Mouse (Mus musculus) midbrain, embryonic 15.5 days (tissue): ENCODE data around the gene Srek1. TPM values are rescaled to one million over a fixed set of nuclear protein-coding genes. Genes with fewer than 3 reads are reported as not detected.

ENCODE experiments used
- ATAC-seq: fragments of 200-750 bp; cut with Nextera tagmentation; replicated peaks from 2 replicates; pipeline ENCODE4 v1.8.0; 2017; ENCODE audit warnings: moderate TSS enrichment
- H3K27ac ChIP-seq: fragments of 300-500 bp; sonication (generic); 2 replicates; pipeline ENCODE4 v1.5.1; 2015; ENCODE audit warnings: mild to moderate bottlenecking, inconsistent platforms
- H3K27me3 ChIP-seq: fragments of 300-500 bp; sonication (generic); replicated peaks from 2 replicates; pipeline ENCODE4 v1.6.1; 2015; ENCODE audit warnings: inconsistent platforms
- H3K36me3 ChIP-seq: fragments of 300-500 bp; sonication (generic); replicated peaks from 2 replicates; pipeline ENCODE4 v1.6.1; 2015; ENCODE audit warnings: inconsistent platforms
- H3K4me1 ChIP-seq: fragments of 300-500 bp; sonication (generic); 2 replicates; pipeline ENCODE4 v1.6.1; 2015; ENCODE audit warnings: inconsistent platforms
- H3K4me2 ChIP-seq: fragments of 300-500 bp; sonication (generic); 2 replicates; pipeline ENCODE4 v1.6.1; 2015; ENCODE audit warnings: inconsistent platforms, mild to moderate bottlenecking, moderate library complexity
- H3K4me3 ChIP-seq: fragments of 300-500 bp; sonication (generic); 2 replicates; pipeline ENCODE4 v1.5.1; 2015; ENCODE audit warnings: mild to moderate bottlenecking, inconsistent platforms
- H3K9ac ChIP-seq: fragments of 300-500 bp; sonication (generic); 2 replicates; pipeline ENCODE4 v1.6.1; 2015; ENCODE audit warnings: mild to moderate bottlenecking, inconsistent platforms
- H3K9me3 ChIP-seq: fragments of 300-500 bp; sonication (generic); 2 replicates; pipeline ENCODE4 v1.6.1; 2016; ENCODE audit warnings: inconsistent platforms
- WGBS: fragments of 180-500 bp; shearing (Covaris S2); methylation state at CpG from one replicate; pipeline ENCODE4 v1.1.7; 2015; ENCODE audit warnings: mixed read lengths; 5-methylcytosine and 5-hydroxymethylcytosine counted together
- polyA plus RNA-seq: library from polyadenylated mRNA; unstranded; fragments of >200 nt; fragmentation: Nextera tagmentation; extraction: Ambion mirVana; gene quantifications from 2 replicates; pipeline ENCODE4 v1.2.1, GENCODE M21; 2015

The Srek1 gene
- polyA plus RNA-seq, 1 experiment from 2014 or later, result 76.6 TPM

DNA sequence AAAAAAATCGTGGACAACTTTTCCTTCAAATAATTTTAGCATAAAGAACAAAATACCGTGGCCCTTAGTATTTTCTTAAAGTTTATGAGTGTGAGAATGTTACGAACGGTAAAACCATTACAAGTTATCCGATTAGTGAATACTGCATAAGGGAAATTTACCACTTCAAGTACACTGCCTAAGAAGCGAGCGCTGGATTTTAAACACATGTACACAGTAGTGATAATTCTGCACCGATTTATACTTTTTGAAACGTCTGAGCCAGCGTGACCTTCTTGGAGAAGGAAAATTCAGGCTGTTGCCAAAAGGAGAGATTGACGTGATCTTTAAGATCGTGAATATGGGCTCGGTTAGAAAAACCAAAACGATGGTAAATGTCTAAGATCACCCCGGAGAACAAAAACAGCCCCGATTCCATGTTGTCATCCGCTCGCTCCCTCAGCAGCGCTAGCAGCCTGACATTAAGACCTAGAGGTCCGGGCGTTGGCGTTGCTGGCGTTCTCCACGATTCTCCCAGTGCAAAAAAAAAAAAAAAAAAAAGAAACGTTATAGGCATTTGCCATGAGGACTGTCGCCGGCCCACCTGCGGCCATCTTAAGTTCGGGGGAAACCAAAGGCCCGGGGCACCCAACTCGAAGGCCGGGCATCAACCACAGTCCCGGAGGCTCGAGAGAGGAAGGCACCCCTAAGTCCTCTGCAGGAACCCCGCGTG is 845 bp downstream of the Srek1 start:
- H3K27me3 ChIP-seq, result no peaks in the 10 kb centered on the region
- H3K9me3 ChIP-seq, result no peaks in the 10 kb centered on the region
- H3K27ac ChIP-seq, result peak overlapping the region; percentile 100
- peak overlapping the region; percentile 61 for H3K4me2 ChIP-seq
- peak overlapping the region; percentile 81 for H3K4me3 ChIP-seq
- peak overlapping the region; percentile 86 for H3K9ac ChIP-seq
- H3K4me1 ChIP-seq, result peaks cover 32% of the 10 kb centered on the region
- WGBS, result under 1% methylated on average over 36 of the region's 36 CpGs
- peak; percentile 80; the same call in 1 of the 2 replicates for ATAC-seq
- no peaks in the 10 kb centered on the region for H3K36me3 ChIP-seq

GRCm38 (mm10) chr13:103772917-103773316 is 1.5 kb downstream of the Srek1 start:
- 13% methylated on average over 5 of the region's 5 CpGs for WGBS

GRCm38 (mm10) chr13:103770821-103771220 is 3.6 kb downstream of the Srek1 start:
- H3K27me3 ChIP-seq, result no peaks in the 10 kb centered on the region
- no peak overlapping the region for H3K4me2 ChIP-seq
- H3K4me1 ChIP-seq, result peaks cover 32% of the 10 kb centered on the region
- H3K27ac ChIP-seq, result no peak overlapping the region
- no peak for ATAC-seq
- 0 out of 2 replicates have a peak, but pooled peaks cover 3% of the 10 kb centered on the region for H3K36me3 ChIP-seq
- no peak overlapping the region for H3K4me3 ChIP-seq
- no peak overlapping the region for H3K9ac ChIP-seq
- H3K9me3 ChIP-seq, result no peaks in the 10 kb centered on the region

More at GRCm38 (mm10) chr13:103772917-103773316, 1.5 kb downstream of the Srek1 start:
- no peaks in the 10 kb centered on the region for H3K27me3 ChIP-seq
- peak overlapping the region; percentile 61 for H3K4me2 ChIP-seq
- no peaks in the 10 kb centered on the region for H3K36me3 ChIP-seq
- no peaks in the 10 kb centered on the region for H3K9me3 ChIP-seq
- ATAC-seq, result no peak
- peak overlapping the region; percentile 81 for H3K4me3 ChIP-seq
- H3K9ac ChIP-seq, result peak overlapping the region; percentile 86
- peaks cover 32% of the 10 kb centered on the region for H3K4me1 ChIP-seq
- no peak overlapping the region for H3K27ac ChIP-seq

DNA sequence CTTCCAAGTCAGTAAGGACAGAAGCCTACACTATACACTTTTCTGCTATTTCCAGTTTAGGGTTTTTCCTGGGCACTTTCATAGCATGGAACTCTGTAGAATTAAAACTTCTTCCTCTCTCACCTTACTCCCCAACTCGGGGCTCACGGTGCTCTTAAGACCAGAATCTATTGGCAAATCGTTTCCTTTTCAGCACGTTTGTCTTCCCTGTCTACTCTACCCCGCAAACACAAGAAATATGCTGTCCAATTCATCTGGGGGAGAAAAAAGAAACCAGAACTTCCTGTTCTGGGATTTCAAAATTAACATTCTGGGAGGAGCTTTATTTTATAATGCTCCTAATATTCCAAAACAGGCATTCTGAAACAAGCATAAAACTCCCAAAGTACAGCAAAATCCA is 6.5 kb downstream of the Srek1 start:
- no peak overlapping the region for H3K27ac ChIP-seq
- H3K9me3 ChIP-seq, result no peaks in the 10 kb centered on the region
- no peak overlapping the region for H3K4me2 ChIP-seq
- H3K4me3 ChIP-seq, result no peak overlapping the region
- H3K9ac ChIP-seq, result no peak overlapping the region
- H3K36me3 ChIP-seq, result 0 out of 2 replicates have a peak, but pooled peaks cover 7% of the 10 kb centered on the region
- WGBS, result 84% methylated on average over 5 of the region's 5 CpGs
- ATAC-seq, result no peak
- peaks cover 25% of the 10 kb centered on the region for H3K4me1 ChIP-seq
- no peaks in the 10 kb centered on the region for H3K27me3 ChIP-seq

DNA sequence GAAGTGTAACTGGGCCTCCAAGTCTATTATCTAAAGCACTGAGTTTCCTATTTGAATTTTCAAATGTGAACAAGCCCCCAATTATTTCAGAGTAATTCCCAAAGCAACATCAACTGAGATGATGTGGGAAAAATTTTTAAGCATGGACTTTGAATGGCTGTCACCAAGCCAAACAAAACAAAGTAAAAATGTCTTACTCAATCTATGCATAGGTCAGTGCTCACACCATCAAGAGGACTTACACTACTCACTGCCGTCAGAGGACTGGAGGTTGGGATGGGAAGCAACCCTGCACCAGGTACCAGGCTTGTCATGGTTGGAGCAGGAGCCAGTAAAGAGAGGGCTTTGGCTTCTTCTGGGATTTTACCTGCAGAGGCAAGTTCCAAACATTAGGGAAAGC is 10.8 kb downstream of the Srek1 start:
- Histone ChIP-seq H3K4me2 (no peak overlapping the region), H3K36me3 (peaks cover 26% of the 10 kb centered on the region), H3K27ac (no peak overlapping the region), H3K9ac (no peak overlapping the region), H3K4me3 (no peak overlapping the region), H3K4me1 (no peaks in the 10 kb centered on the region), H3K9me3 (no peaks in the 10 kb centered on the region), H3K27me3 (no peaks in the 10 kb centered on the region)
- WGBS, result 87% methylated on average over 1 of the region's 1 CpGs
- ATAC-seq, result no peak

- Histone ChIP-seq H3K9ac (no peak overlapping the region), H3K4me2 (no peak overlapping the region), H3K9me3 (no peaks in the 10 kb centered on the region), H3K27ac (no peak overlapping the region), H3K36me3 (peaks cover 23% of the 10 kb centered on the region), H3K27me3 (no peaks in the 10 kb centered on the region), H3K4me1 (no peaks in the 10 kb centered on the region), H3K4me3 (no peak overlapping the region)
- no peak for ATAC-seq
- WGBS, result 87% methylated on average over 10 of the region's 10 CpGs
These were observed 12.4 kb downstream of the Srek1 start for GRCm38 (mm10) chr13:103761971-103762370.

DNA sequence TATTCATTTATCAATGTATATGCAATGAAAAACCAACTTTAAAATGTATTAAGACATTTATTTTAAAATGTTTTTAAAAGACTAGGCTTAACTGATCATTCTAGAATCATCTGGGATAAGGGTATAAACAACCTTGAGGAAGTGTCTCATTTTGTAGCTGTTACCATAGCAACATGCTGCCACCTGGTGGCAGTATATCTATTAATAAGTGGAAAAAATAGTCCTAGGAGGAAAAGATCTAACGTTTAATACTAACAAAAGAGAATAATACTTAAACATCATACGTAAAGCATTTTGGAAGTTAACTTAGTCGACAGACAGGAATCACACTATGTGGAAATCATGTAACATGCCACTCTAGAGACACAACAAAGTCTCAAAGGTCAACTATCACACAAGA is 23.0 kb downstream of the Srek1 start:
- H3K4me1 ChIP-seq, result no peaks in the 10 kb centered on the region
- no peaks in the 10 kb centered on the region for H3K27me3 ChIP-seq
- no peak overlapping the region for H3K4me3 ChIP-seq
- 49% methylated on average over 3 of the region's 3 CpGs for WGBS
- H3K36me3 ChIP-seq, result peaks cover 29% of the 10 kb centered on the region
- H3K9me3 ChIP-seq, result no peaks in the 10 kb centered on the region
- no peak for ATAC-seq
- H3K27ac ChIP-seq, result no peak overlapping the region
- H3K4me2 ChIP-seq, result no peak overlapping the region
- no peak overlapping the region for H3K9ac ChIP-seq

DNA sequence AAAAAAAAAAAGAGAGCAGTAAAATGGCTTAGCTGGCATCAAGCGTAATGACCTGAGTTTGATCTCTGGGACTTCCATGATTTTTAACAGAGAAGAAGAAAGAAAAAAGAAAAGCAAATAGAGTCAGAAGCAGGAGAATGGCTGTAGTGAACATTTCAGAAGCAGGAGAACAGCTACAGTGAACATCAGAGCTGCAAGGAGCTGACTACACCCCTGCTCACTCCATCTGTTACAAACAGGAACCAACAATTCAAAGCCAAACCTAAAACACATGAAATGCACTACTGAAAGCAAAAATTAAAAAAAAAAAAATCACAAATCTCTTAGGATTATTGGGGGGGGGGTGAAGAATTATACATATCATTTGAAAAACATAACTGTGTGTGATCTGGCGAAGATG is 28.7 kb downstream of the Srek1 start:
- H3K36me3 ChIP-seq, result peaks cover 23% of the 10 kb centered on the region
- WGBS, result 93% methylated on average over 2 of the region's 2 CpGs

GRCm38 (mm10) chr13:103745160-103745559 is 29.2 kb downstream of the Srek1 start:
- H3K27ac ChIP-seq, result no peak overlapping the region
- H3K4me1 ChIP-seq, result no peaks in the 10 kb centered on the region
- peaks cover 22% of the 10 kb centered on the region for H3K36me3 ChIP-seq
- no peak overlapping the region for H3K9ac ChIP-seq
- no peak overlapping the region for H3K4me3 ChIP-seq
- WGBS, result 95% methylated on average over 4 of the region's 4 CpGs
- ATAC-seq, result no peak
- H3K9me3 ChIP-seq, result no peaks in the 10 kb centered on the region
- no peak overlapping the region for H3K4me2 ChIP-seq
- H3K27me3 ChIP-seq, result no peaks in the 10 kb centered on the region

More for the DNA sequence above, 28.7 kb downstream of the Srek1 start:
- Histone ChIP-seq H3K9me3 (no peaks in the 10 kb centered on the region), H3K9ac (no peak overlapping the region), H3K27ac (no peak overlapping the region), H3K4me3 (no peak overlapping the region), H3K4me2 (no peak overlapping the region), H3K27me3 (no peaks in the 10 kb centered on the region), H3K4me1 (no peaks in the 10 kb centered on the region)
- ATAC-seq, result no peak

- Histone ChIP-seq H3K27ac (no peak overlapping the region), H3K4me2 (no peak overlapping the region), H3K4me3 (no peak overlapping the region), H3K36me3 (no peaks in the 10 kb centered on the region), H3K9ac (no peak overlapping the region), H3K27me3 (no peaks in the 10 kb centered on the region), H3K4me1 (no peaks in the 10 kb centered on the region), H3K9me3 (no peaks in the 10 kb centered on the region)
- no peak for ATAC-seq
- WGBS, result 89% methylated on average over 5 of the region's 5 CpGs
These were observed 38.9 kb downstream of the Srek1 start for GRCm38 (mm10) chr13:103735330-103736007.

DNA sequence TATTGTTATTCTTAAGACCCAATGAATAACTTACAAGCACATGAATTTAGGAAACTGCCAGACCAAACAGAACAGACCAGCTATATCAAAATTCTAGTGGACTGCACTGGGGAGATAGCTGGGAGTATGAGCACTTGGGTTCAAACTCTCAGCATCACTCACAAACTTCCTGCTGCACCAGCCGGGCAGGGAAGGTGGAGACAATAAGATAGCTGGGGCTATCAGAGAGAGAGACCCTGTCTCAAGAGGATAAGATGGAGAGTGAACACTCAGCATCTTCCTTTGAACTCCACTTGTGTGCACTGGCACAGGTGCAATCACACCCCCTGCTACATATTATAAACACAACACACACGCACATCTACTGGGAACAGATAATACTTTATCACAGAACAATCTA is 47.5 kb downstream of the Srek1 start:
- H3K4me1 ChIP-seq, result no peaks in the 10 kb centered on the region
- no peak overlapping the region for H3K4me2 ChIP-seq
- ATAC-seq, result no peak
- no peaks in the 10 kb centered on the region for H3K36me3 ChIP-seq
- H3K27ac ChIP-seq, result no peak overlapping the region
- H3K9ac ChIP-seq, result no peak overlapping the region
- H3K9me3 ChIP-seq, result no peaks in the 10 kb centered on the region
- H3K27me3 ChIP-seq, result no peaks in the 10 kb centered on the region
- 87% methylated on average over 2 of the region's 2 CpGs for WGBS
- no peak overlapping the region for H3K4me3 ChIP-seq

DNA sequence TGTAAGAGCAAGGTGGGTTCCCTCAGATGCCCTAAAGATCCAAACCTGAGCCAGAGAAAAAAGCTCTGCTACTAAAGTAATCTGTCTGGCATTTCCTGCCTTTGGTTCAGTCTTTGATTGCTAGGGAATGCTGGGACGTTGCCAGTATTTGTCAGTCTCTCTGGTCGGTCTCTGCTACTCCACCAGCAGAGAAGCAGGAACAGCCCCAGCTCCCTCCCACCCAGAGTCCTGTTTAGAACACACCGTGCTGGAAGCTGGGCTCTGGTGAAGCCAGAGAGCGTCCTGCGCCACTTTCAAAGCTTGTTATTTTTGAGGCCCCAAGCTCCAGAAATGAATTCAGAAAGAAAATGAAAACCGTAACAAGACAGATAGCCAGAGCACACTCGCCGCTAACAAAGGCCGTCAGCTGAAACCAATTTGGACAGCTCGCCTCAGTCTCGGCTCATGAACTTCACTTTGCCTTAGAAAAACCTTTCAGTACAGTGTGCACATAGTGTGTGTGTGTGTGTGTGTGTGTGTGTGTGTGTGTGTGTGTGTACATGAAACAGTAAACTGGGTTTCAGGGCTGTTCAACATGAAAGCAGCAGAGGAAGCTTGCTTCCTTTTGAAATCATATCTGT is 62.9 kb downstream of the Srek1 start:
- no peak overlapping the region for H3K4me2 ChIP-seq
- 50% methylated on average over 11 of the region's 11 CpGs for WGBS
- H3K9me3 ChIP-seq, result no peaks in the 10 kb centered on the region
- H3K4me3 ChIP-seq, result no peak overlapping the region
- peak; percentile 56 for ATAC-seq
- peak overlapping the region; percentile 13; the same call in 1 of the 2 replicates for H3K27ac ChIP-seq
- no peaks in the 10 kb centered on the region for H3K36me3 ChIP-seq
- H3K9ac ChIP-seq, result no peak overlapping the region
- H3K27me3 ChIP-seq, result no peaks in the 10 kb centered on the region
- H3K4me1 ChIP-seq, result no peaks in the 10 kb centered on the region
